25 mouse cellular contexts compared by ENCODE assay signal in the genomic region with DNA sequence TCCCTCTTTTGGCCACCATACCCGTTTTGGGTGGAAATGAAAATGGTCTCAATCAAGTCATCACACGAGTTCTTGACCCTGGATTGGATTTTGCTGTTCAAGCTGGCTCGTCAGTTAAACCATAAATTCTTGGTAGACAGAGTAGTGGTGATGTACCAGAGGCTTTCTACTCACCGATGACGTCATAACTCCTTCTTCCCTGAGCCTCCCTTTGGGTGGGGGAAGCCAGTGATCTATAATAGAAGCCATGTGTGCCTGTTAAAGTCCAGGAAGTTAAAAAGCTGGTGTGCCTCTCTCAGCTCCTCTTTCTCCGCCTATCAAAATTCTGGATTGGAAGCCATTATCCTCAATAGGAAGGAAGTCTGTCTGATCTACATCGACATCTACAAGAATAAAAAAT. TPM values are rescaled to one million over a fixed set of nuclear protein-coding genes. Genes with fewer than 3 reads are reported as not detected.
DNase-seq lines count a peak whose midpoint lies in the region; ATAC-seq and TF ChIP-seq lines count a peak whose summit lies in the region.
"Had no signal": no experiment of that assay in that cellular context is flagged by ENCODE, and none has a peak within 500 bp of the region (broad histone marks: within the 10 kb centered on the region; RNA-seq: fewer than 3 reads in every experiment).

No protein-coding gene starts in this region.

- WGBS in heart, postnatal 0 days = 70% methylated on average over 7 of the region's 7 CpGs
- WGBS in limb, embryonic 13.5 days = 47% methylated on average over 7 of the region's 7 CpGs
- 59% methylated on average over 7 of the region's 7 CpGs for WGBS in limb, embryonic 10.5 days
- 48% methylated on average over 7 of the region's 7 CpGs for WGBS in embryonic facial prominence, embryonic 15.5 days

- no peak for ATAC-seq in heart, postnatal 0 days (ENCODE audit: insufficient read depth, low read depth)
- 0 out of 2 replicates have a peak, but pooled peaks have one; percentile 32 for ATAC-seq in limb, embryonic 13.5 days (ENCODE audit: low FRiP score, low read depth)
- ATAC-seq in embryonic facial prominence, embryonic 15.5 days (ENCODE audit: insufficient number of reproducible peaks, low FRiP score, low TSS enrichment, low read depth) = no peak
- ATAC-seq: forebrain, embryonic 16.5 days; hindbrain, postnatal 0 days; intestine, embryonic 16.5 days; liver, postnatal 0 days had no signal

- H3K9me3 ChIP-seq in heart, postnatal 0 days (replicated peaks; ENCODE audit: control insufficient read depth, low read length) = no peaks in the 10 kb centered on the region
- no peaks in the 10 kb centered on the region for H3K9me3 ChIP-seq in limb, embryonic 13.5 days
- H3K9me3 ChIP-seq in limb, embryonic 10.5 days (replicated peaks) = no peaks in the 10 kb centered on the region
- H3K9me3 ChIP-seq in embryonic facial prominence, embryonic 15.5 days (replicated peaks) = no peaks in the 10 kb centered on the region
- H3K9me3 ChIP-seq: embryonic facial prominence, embryonic 13.5 days; forebrain, embryonic 10.5 days; G1E had no signal

- H3K27ac ChIP-seq in heart, postnatal 0 days (ENCODE audit: low read depth) = no peak overlapping the region
- no peak overlapping the region for H3K27ac ChIP-seq in limb, embryonic 13.5 days
- no peak overlapping the region for H3K27ac ChIP-seq in limb, embryonic 10.5 days
- peak overlapping the region; percentile 58 for H3K27ac ChIP-seq in embryonic facial prominence, embryonic 15.5 days (replicated peaks)
- H3K27ac ChIP-seq: embryonic facial prominence, embryonic 13.5 days; forebrain, embryonic 10.5 days; hindbrain, postnatal 0 days had no signal

- H3K27me3 ChIP-seq in heart, postnatal 0 days (ENCODE audit: control insufficient read depth, insufficient read depth, low read length) = no peaks in the 10 kb centered on the region
- H3K27me3 ChIP-seq in limb, embryonic 13.5 days = no peaks in the 10 kb centered on the region
- no peaks in the 10 kb centered on the region for H3K27me3 ChIP-seq in limb, embryonic 10.5 days (ENCODE audit: low read depth, poor library complexity, severe bottlenecking)
- no peaks in the 10 kb centered on the region for H3K27me3 ChIP-seq in embryonic facial prominence, embryonic 15.5 days
- H3K27me3 ChIP-seq: CH12.LX; embryonic facial prominence, embryonic 13.5 days had no signal

- no peak overlapping the region for H3K4me2 ChIP-seq in heart, postnatal 0 days (ENCODE audit: low read depth, low read length)
- no peak overlapping the region for H3K4me2 ChIP-seq in limb, embryonic 13.5 days (replicated peaks)
- no peak overlapping the region for H3K4me2 ChIP-seq in embryonic facial prominence, embryonic 15.5 days (replicated peaks)
- H3K4me2 ChIP-seq: embryonic facial prominence, embryonic 13.5 days; liver, embryonic 11.5 days; midbrain, embryonic 11.5 days had no signal

- H3K4me3 ChIP-seq in heart, postnatal 0 days (ENCODE audit: low read depth, low read length) = no peak overlapping the region
- no peak overlapping the region for H3K4me3 ChIP-seq in limb, embryonic 13.5 days
- H3K4me3 ChIP-seq in limb, embryonic 10.5 days = no peak overlapping the region
- H3K4me3 ChIP-seq in embryonic facial prominence, embryonic 15.5 days (replicated peaks) = no peak overlapping the region
- H3K4me3 ChIP-seq: embryonic facial prominence, embryonic 13.5 days; forebrain, embryonic 10.5 days had no signal

- H3K4me1 ChIP-seq in heart, postnatal 0 days (ENCODE audit: control insufficient read depth, insufficient read depth) = no peaks in the 10 kb centered on the region
- H3K4me1 ChIP-seq in limb, embryonic 13.5 days = no peaks in the 10 kb centered on the region
- 0 out of 2 replicates have a peak, but pooled peaks cover 3% of the 10 kb centered on the region for H3K4me1 ChIP-seq in limb, embryonic 10.5 days
- peaks cover 6% of the 10 kb centered on the region; the same call in 1 of the 2 replicates for H3K4me1 ChIP-seq in embryonic facial prominence, embryonic 15.5 days

- intact Hi-C loops in heart, postnatal 25 days (cut with DNase I) = no loop called here

- peak; percentile 23 for DNase-seq in heart, postnatal 0 days (ENCODE audit: low spot score)
- DNase-seq in heart, postnatal 25 days (ENCODE audit: low spot score) = no peak
- DNase-seq in limb, embryonic 10.5 days (ENCODE audit: low spot score) = no peak
- no peak for DNase-seq in spleen, postnatal 36 days (ENCODE audit: low spot score in 2 of 2)
- DNase-seq in right cerebral cortex, postnatal 10 days (ENCODE audit: low spot score in 2 of 2) = no peak
- DNase-seq: adrenal gland, adult 2 months; B cell, adult 2 months; cerebellum, adult 11 months; cerebellum, adult 9-11 months; gastrocnemius, postnatal 36 days; layer of hippocampus, adult 9-11 months; liver, postnatal 0 days; lung, postnatal 14 days; right cerebral cortex, postnatal 4 days had no signal

- TF ChIP-seq EP300 in heart, postnatal 0 days (IDR thresholded peaks at IDR 0.05; ENCODE audit: low read depth) = no peak

- no peaks in the 10 kb centered on the region for H3K36me3 ChIP-seq in heart, postnatal 0 days (replicated peaks; ENCODE audit: control insufficient read depth, insufficient read depth, low read length)
- no peaks in the 10 kb centered on the region for H3K36me3 ChIP-seq in limb, embryonic 13.5 days
- no peaks in the 10 kb centered on the region for H3K36me3 ChIP-seq in limb, embryonic 10.5 days
- no peaks in the 10 kb centered on the region for H3K36me3 ChIP-seq in embryonic facial prominence, embryonic 15.5 days
- H3K36me3 ChIP-seq: embryonic facial prominence, embryonic 13.5 days; forebrain, embryonic 10.5 days; G1E had no signal

- H3K9ac ChIP-seq in heart, postnatal 0 days (replicated peaks; ENCODE audit: low read depth, low read length) = no peak overlapping the region
- no peak overlapping the region for H3K9ac ChIP-seq in limb, embryonic 13.5 days
- H3K9ac ChIP-seq in embryonic facial prominence, embryonic 15.5 days = no peak overlapping the region
- H3K9ac ChIP-seq: embryonic facial prominence, embryonic 13.5 days; liver, postnatal 0 days had no signal

- no peak for TF ChIP-seq CTCF in heart, postnatal 0 days (IDR thresholded peaks at IDR 0.05; ENCODE audit: low read depth)

RNA-seq across cellular contexts. Expression of a gene that starts 21.2 kb away (rescaled TPM):
- total RNA-seq in heart, postnatal 0 days (2014; rRNA removed; ENCODE audit: low replicate concordance) = 18.8 and 64.3 TPM in 2 replicates
- polyA plus RNA-seq in heart, postnatal 0 days (2015; fragmentation: Nextera tagmentation; extraction: Ambion mirVana) = 13.9 and 14.1 TPM in 2 replicates
- total RNA-seq in heart, postnatal 25 days (2021) = 10 to 100 TPM; 12.9 to 19.3 TPM
- 8.6 and 11.1 TPM in 2 replicates for polyA plus RNA-seq in limb, embryonic 13.5 days (2015; fragmentation: Nextera tagmentation; extraction: Ambion mirVana)
- polyA plus RNA-seq in limb, embryonic 10.5 days (2016; fragmentation: Nextera tagmentation; extraction: Ambion mirVana) = 0.90 and 1.3 TPM in 2 replicates
- 18.9 and 22.0 TPM in 2 replicates for polyA plus RNA-seq in embryonic facial prominence, embryonic 15.5 days (2015; fragmentation: Nextera tagmentation; extraction: Ambion mirVana)
- polyA plus RNA-seq: G1E had no signal

RNA-seq across cellular contexts. Expression of a gene that starts 49.0 kb away (rescaled TPM):
- 50.6 and 127 TPM in 2 replicates for total RNA-seq in heart, postnatal 0 days (2014; rRNA removed; ENCODE audit: low replicate concordance)
- polyA plus RNA-seq in heart, postnatal 0 days (2015; fragmentation: Nextera tagmentation; extraction: Ambion mirVana) = 35.9 and 36.4 TPM in 2 replicates
- 10 to 100 TPM; 15.6 to 18.3 TPM for total RNA-seq in heart, postnatal 25 days (2021)
- 115 and 124 TPM in 2 replicates for polyA plus RNA-seq in limb, embryonic 13.5 days (2015; fragmentation: Nextera tagmentation; extraction: Ambion mirVana)
- polyA plus RNA-seq in limb, embryonic 10.5 days (2016; fragmentation: Nextera tagmentation; extraction: Ambion mirVana) = 95.1 and 111 TPM in 2 replicates
- polyA plus RNA-seq in embryonic facial prominence, embryonic 15.5 days (2015; fragmentation: Nextera tagmentation; extraction: Ambion mirVana) = 80.1 and 83.8 TPM in 2 replicates
